Mouse (Mus musculus): ENCODE results near the gene 2010300C02Rik.

The 2010300C02Rik gene

DNA sequence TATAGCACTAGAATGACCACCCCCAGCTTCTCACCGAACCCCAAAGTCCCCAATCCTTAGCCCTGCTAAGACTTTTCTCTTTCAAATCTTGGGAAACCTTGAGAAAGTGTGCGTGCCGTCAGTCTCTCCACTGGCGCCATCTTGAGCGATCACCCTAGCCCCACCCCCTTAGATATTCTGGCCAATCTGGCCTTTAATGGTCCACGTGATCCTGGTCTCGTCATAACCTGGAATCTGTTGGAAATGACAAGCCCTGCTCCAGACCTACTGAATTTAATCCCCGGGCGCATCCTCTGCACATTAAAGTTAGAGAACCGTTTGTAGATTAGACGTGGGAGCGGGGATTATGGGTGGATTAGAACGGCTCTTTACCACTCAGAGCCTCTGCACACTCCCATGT, 140.2 kb downstream of the 2010300C02Rik start:
- no peak for DNase-seq (ENCODE audit: low spot score in 2 of 2)

DNA sequence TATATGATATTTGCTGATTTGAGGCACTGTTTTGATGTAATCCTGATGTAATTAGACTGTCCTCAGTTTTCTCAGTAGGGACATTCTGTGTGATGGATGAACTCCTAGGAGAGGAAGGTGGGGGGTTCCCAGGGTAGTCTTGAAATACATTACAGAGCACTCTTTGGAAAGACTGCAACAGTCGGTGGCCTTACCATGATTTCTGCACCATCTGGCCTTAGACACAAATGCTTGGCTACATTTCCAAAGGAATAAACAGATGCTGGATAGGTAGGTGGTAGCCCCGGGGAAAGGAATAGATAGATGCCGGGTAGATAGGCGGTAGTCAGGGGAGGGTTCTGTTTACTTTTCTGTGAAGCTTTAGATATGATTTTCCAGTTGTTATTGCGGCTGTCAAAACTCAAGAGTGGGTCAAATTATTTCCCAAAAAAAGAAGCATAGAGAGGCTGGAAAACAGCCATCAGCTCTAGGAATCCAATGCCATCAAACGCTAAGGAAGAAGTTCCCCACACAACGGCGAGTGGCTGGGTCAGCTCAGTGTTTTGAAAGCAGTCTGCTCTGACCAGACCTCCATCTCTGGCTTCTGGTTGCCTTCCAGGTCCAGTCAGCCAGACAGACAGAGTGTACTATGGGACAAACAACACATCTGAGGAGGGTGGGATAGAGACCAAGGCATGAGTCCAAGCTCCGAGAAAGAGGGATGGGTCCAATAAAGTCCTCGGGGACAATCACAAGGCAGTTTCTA, 147.2 kb downstream of the 2010300C02Rik start:
- no peak for DNase-seq (ENCODE audit: low spot score in 2 of 2)

DNA sequence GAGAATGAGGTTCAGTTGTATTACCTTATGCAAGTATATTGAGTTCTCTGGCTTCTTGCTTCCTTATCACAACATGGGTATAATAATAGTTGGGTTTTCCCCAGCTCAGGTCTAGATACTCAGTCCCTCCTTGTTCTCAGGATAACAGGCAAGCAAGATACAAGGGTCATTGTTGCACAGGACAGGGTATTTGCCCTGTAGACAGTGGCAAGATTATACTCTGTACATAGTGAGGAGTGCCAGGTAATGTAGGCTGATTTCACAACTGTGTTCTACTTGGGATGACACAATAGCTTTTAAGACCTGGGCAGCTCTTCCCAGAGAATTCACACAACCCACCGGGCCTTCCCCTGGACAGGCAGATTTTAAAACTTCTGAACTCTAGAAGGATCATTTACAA, 151.5 kb downstream of the 2010300C02Rik start:
- DNase-seq (ENCODE audit: low spot score in 2 of 2): no peak

DNA sequence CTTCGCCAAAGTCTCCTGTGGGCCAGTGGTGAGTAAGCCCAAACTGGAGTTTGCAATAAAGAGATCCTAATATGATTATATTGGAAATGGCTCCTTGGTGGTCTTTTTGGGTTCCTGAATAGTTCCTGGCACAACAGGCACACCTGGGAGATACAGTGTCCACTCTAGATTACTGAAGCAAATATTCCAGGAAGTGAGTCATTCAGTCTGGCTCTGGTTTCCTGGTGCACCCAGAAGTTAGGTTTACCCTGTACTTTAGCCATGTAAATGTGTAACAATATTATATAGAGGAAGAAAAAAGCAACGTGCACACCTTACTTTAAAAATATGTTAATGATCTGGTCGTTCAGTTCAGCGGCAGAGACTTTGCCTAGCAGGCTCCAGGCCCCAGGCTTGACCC, 153.1 kb downstream of the 2010300C02Rik start:
- no peak for DNase-seq (ENCODE audit: low spot score in 2 of 2)

DNA sequence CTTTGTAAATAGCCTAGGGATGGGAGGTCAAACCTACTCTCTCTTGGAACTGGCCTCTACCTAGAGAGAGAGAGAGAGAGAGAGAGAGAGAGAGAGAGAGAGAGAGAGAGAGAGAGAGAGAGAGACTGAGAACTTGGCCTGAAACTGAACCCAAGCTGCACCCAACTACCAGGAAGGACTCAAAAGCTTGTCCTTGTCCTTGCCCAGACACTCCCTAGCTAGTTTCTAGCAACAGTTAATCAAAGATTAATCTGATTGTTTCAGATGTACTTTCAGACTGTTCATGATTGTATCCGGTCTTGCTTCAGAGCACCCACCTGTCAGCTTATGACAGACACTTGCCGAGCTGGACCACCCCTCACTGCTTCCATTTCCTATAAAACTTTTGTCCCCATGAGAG, 153.5 kb downstream of the 2010300C02Rik start:
- no peak for DNase-seq (ENCODE audit: low spot score in 2 of 2)

DNA sequence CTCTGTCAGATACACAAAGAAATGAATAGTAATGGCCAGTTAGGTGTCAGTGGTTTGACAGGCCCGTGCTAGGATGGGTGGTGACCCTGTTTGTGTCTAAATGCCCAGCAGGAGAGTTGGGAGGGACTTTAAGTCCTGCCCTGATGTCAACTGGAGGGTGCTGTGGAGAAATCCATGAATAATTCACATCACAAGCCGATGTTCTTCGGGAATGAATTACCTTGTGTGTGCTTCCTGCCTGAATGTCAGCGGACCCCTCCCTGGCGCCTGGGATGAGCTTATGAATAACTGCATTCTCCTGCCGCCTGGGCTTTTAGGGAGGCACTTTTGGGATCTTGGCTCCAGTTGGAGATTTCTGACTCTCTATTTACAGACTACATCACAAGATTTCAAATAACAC, 154.5 kb downstream of the 2010300C02Rik start:
- no peak for DNase-seq (ENCODE audit: low spot score in 2 of 2)

DNA sequence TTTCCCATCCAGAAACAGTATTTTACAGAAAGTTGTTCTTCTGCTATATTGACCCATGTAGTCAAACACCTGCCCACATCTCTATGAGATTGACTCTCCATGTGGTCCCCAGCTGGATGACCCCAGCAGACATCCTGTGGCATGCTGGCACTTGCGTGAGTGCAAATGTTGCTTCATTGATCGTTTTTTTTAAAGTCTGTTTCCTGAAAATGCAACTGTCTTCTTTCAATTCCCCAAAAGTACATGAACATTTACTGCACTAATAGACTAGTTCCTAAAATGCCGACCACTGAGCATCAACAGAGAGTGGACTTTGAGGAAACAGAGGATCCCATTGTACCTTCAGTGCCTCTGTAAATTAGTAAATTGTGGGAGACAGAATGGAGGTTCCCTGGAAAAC, 157.9 kb downstream of the 2010300C02Rik start:
- DNase-seq (ENCODE audit: low spot score in 2 of 2): no peak
